Mouse (Mus musculus): ENCODE measurements around the gene Dtd1. TPM values are rescaled to one million over a fixed set of nuclear protein-coding genes. Genes with fewer than 3 reads are reported as not detected.

The Dtd1 gene
- polyA plus RNA-seq, 1 experiment from 2014 or later = 31.6 TPM

DNA sequence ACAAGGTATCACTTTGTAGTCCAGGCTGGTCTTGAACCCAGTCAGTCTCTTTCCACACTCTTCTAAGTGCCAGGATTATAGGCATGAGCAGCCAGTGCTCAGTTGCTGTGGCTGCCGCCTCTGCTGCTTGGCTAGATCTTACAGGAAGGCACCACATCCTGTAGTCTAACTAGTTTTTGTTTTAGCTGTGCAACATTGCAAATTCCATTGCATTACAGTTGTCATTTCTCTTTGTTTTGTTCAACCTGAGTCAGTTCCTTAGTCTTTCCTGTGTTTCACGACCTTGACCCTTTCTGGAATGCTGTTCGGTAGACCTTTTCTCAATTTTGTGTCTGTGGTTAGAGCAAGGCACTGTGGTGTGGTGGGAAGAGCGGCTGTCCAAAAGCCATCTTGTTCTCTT lies 37.5 kb downstream of the Dtd1 start:
- no peak for ATAC-seq (replicated peaks; ENCODE audit: extremely low read depth, insufficient read depth, low FRiP score)
- H3K4me2 ChIP-seq (ENCODE audit: low read depth, low read length) = no peak overlapping the region
- H3K36me3 ChIP-seq (ENCODE audit: control insufficient read depth, insufficient read depth) = peaks cover 3% of the 10 kb centered on the region; the same call in 1 of the 2 replicates
- no peak overlapping the region for H3K27ac ChIP-seq (ENCODE audit: low read length)
- no peak overlapping the region for H3K9ac ChIP-seq (ENCODE audit: low read length)
- WGBS = 66% methylated on average over 4 of the region's 4 CpGs
- H3K27me3 ChIP-seq (ENCODE audit: control insufficient read depth, insufficient read depth, low read length) = no peaks in the 10 kb centered on the region
- H3K4me1 ChIP-seq (ENCODE audit: control insufficient read depth, insufficient read depth, low read length) = no peaks in the 10 kb centered on the region
- H3K4me3 ChIP-seq (ENCODE audit: low read length) = no peak overlapping the region
- H3K9me3 ChIP-seq (replicated peaks; ENCODE audit: control insufficient read depth, low read length) = 0 out of 2 replicates have a peak, but pooled peaks cover 5% of the 10 kb centered on the region

DNA sequence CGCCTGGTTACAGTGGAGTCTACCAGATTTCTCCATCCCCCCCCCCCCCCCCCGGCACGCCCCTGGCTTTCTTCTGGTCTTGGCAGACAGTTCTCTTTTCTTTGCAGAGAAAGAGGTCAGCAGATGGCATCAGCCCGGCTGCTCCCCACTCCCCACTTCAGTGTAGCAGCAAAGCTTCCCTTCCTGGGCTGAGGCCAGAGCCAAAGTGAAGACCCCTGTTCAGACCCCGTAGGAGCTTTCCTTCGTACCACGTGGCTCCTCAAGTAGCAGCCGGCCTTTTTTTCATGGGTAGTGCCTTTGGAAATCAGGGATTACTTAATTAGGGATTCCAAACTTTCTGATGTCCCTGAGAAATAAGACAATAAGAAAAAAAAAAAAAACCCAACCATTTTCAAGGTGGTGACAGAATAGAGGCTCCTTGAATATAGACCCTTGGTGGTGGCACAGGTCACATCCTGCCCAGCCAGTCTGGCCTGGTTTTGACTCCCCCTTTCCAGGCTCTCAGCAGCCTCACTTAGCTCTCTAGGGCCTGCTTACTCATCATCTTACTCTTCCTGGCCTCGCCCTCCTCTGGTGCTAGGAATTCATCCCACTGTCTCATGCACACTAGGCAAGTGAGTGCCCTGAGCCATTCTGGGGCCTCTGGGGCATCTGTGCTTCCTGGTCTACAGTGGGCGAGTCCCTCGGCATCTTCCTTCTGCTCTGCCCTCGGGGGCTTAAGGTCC lies 38.1 kb downstream of the Dtd1 start:
- H3K4me3 ChIP-seq (ENCODE audit: low read length) = no peak overlapping the region
- no peaks in the 10 kb centered on the region for H3K9me3 ChIP-seq (replicated peaks; ENCODE audit: control insufficient read depth, low read length)
- no peak overlapping the region for H3K9ac ChIP-seq (ENCODE audit: low read length)
- no peaks in the 10 kb centered on the region for H3K36me3 ChIP-seq (ENCODE audit: control insufficient read depth, insufficient read depth)
- no peak overlapping the region for H3K4me2 ChIP-seq (ENCODE audit: low read depth, low read length)
- no peak for ATAC-seq (replicated peaks; ENCODE audit: extremely low read depth, insufficient read depth, low FRiP score)
- H3K27me3 ChIP-seq (ENCODE audit: control insufficient read depth, insufficient read depth, low read length) = no peaks in the 10 kb centered on the region
- no peaks in the 10 kb centered on the region for H3K4me1 ChIP-seq (ENCODE audit: control insufficient read depth, insufficient read depth, low read length)
- 77% methylated on average over 10 of the region's 12 CpGs for WGBS
- H3K27ac ChIP-seq (ENCODE audit: low read length) = no peak overlapping the region

DNA sequence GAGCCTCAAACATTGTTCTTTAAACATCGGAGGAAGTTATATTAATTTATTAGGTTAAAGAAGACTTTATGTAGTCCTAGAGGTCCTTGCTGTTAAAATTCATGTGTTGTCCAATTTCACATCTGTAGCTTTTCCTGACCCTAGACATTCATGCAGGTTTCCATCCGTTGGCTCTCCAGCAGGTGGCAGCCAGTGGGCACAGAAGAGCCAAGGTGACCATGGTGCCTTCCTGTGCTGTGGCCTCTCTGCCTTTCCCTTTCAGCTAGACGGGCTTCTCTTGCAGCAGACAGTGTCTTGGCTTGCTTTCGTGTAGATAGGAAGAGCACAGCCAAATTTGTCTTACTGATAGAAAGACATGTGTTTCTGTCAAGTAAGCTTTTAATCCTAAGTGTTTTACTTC lies 39.0 kb downstream of the Dtd1 start:
- ATAC-seq (replicated peaks; ENCODE audit: extremely low read depth, insufficient read depth, low FRiP score) = no peak

DNA sequence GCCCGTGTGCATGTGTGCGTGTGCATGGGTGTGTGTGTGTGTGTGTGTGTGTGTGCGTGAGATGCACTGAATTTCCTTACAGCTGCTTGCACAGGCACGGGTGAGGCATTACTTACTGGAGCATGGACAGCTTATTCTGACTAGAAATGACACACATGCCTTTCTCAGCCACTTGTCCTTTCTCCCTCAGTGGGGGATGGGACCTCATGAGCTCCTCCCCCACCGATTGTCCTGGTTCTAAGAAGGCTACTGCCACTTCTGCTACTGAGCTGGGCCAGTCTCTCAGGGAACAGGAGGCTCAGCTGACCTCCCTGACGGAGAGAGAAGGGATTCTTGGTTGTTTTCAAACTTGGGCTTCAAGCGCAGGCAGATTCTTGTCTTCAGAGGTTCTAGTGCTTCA lies 40.4 kb downstream of the Dtd1 start:
- Histone ChIP-seq H3K9me3 (replicated peaks; ENCODE audit: control insufficient read depth, low read length) (no peaks in the 10 kb centered on the region), H3K36me3 (ENCODE audit: control insufficient read depth, insufficient read depth) (no peaks in the 10 kb centered on the region), H3K4me3 (ENCODE audit: low read length) (no peak overlapping the region), H3K27ac (ENCODE audit: low read length) (no peak overlapping the region), H3K27me3 (ENCODE audit: control insufficient read depth, insufficient read depth, low read length) (no peaks in the 10 kb centered on the region), H3K4me1 (ENCODE audit: control insufficient read depth, insufficient read depth, low read length) (no peaks in the 10 kb centered on the region), H3K4me2 (ENCODE audit: low read depth, low read length) (no peak overlapping the region), H3K9ac (ENCODE audit: low read length) (no peak overlapping the region)
- ATAC-seq (replicated peaks; ENCODE audit: extremely low read depth, insufficient read depth, low FRiP score) = no peak
- WGBS = 73% methylated on average over 7 of the region's 7 CpGs

More for the DNA sequence above, 39.0 kb downstream of the Dtd1 start:
- WGBS = 42% methylated on average over 4 of the region's 4 CpGs
- H3K4me2 ChIP-seq (ENCODE audit: low read depth, low read length) = no peak overlapping the region
- H3K4me1 ChIP-seq (ENCODE audit: control insufficient read depth, insufficient read depth, low read length) = no peaks in the 10 kb centered on the region
- no peak overlapping the region for H3K27ac ChIP-seq (ENCODE audit: low read length)
- H3K9me3 ChIP-seq (replicated peaks; ENCODE audit: control insufficient read depth, low read length) = no peaks in the 10 kb centered on the region
- no peak overlapping the region for H3K4me3 ChIP-seq (ENCODE audit: low read length)
- no peaks in the 10 kb centered on the region for H3K36me3 ChIP-seq (ENCODE audit: control insufficient read depth, insufficient read depth)
- H3K9ac ChIP-seq (ENCODE audit: low read length) = no peak overlapping the region
- H3K27me3 ChIP-seq (ENCODE audit: control insufficient read depth, insufficient read depth, low read length) = no peaks in the 10 kb centered on the region

DNA sequence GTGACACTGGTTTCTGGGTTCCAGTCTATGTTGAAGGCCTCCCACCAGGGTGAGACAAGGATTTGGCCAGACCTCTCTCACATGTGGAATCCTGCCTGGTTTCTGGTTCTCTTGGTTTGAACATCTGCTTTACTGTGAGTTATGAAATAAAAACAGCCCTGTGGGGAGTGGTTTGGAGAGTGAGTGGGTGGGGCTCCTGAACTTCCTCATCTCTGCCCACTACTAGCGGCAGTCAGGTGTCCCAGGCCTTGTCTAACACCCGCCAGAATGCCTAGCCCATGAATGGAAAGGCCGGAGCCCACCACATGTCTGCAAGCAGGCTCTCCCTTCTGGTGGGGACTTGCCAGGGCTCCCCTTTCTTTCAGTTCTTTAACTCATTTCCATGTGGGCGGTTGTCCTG lies 42.3 kb downstream of the Dtd1 start:
- ATAC-seq (replicated peaks; ENCODE audit: extremely low read depth, insufficient read depth, low FRiP score) = no peak
- H3K9ac ChIP-seq (ENCODE audit: low read length) = no peak overlapping the region
- H3K4me1 ChIP-seq (ENCODE audit: control insufficient read depth, insufficient read depth, low read length) = no peaks in the 10 kb centered on the region
- no peaks in the 10 kb centered on the region for H3K27me3 ChIP-seq (ENCODE audit: control insufficient read depth, insufficient read depth, low read length)
- H3K36me3 ChIP-seq (ENCODE audit: control insufficient read depth, insufficient read depth) = no peaks in the 10 kb centered on the region
- H3K9me3 ChIP-seq (replicated peaks; ENCODE audit: control insufficient read depth, low read length) = no peaks in the 10 kb centered on the region
- H3K4me2 ChIP-seq (ENCODE audit: low read depth, low read length) = no peak overlapping the region
- no peak overlapping the region for H3K4me3 ChIP-seq (ENCODE audit: low read length)
- WGBS = 85% methylated on average over 4 of the region's 4 CpGs
- no peak overlapping the region for H3K27ac ChIP-seq (ENCODE audit: low read length)

- no peak overlapping the region for H3K9ac ChIP-seq (ENCODE audit: low read length)
- no peak for ATAC-seq (replicated peaks; ENCODE audit: extremely low read depth, insufficient read depth, low FRiP score)
- no peak overlapping the region for H3K27ac ChIP-seq (ENCODE audit: low read length)
- H3K27me3 ChIP-seq (ENCODE audit: control insufficient read depth, insufficient read depth, low read length) = no peaks in the 10 kb centered on the region
- H3K4me3 ChIP-seq (ENCODE audit: low read length) = no peak overlapping the region
- no peaks in the 10 kb centered on the region for H3K4me1 ChIP-seq (ENCODE audit: control insufficient read depth, insufficient read depth, low read length)
- H3K4me2 ChIP-seq (ENCODE audit: low read depth, low read length) = no peak overlapping the region
- WGBS = 79% methylated on average over 10 of the region's 10 CpGs
- H3K9me3 ChIP-seq (replicated peaks; ENCODE audit: control insufficient read depth, low read length) = no peaks in the 10 kb centered on the region
- H3K36me3 ChIP-seq (ENCODE audit: control insufficient read depth, insufficient read depth) = no peaks in the 10 kb centered on the region
Observed at GRCm38 (mm10) chr2:144646360-144646759, 46.7 kb downstream of the Dtd1 start.

DNA sequence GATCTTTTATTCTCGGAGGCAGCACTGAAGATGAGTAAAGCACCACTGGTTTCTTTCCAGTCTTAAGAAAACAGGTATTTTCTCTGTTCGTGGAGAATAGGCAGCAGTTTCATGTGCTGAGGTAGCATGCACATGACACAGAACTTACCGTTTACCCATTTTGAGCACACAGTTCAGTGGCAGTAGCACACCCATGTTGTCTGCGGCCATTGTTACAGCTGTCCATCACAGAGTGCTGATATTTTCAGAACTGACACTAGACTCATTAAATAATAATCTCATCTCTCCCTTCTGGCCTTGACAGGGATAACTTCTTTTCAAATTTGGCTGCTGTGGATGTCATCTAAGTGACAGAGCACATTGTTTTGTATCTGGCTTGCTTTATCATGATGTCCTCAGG lies 47.5 kb downstream of the Dtd1 start:
- no peak for ATAC-seq (replicated peaks; ENCODE audit: extremely low read depth, insufficient read depth, low FRiP score)
- 85% methylated on average over 4 of the region's 4 CpGs for WGBS
- no peak overlapping the region for H3K9ac ChIP-seq (ENCODE audit: low read length)

DNA sequence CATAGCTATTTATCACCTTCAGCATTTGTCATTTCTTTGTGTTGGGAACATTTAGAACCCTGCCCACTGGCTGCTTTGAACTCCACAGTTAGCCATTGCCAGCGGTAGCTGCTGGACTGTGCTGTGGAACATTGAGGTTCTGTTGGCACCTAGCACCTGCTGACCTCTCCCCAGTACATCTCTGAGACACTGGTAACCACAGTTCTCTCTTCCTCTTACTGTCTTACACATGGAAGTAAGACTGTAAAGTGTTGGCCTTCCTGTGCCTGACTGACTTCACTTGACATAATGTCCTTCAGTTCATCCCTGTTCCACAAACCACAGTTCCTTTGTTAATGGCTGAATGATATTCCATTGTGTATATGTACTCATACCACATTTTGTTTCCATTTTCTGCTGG lies 50.3 kb downstream of the Dtd1 start:
- Histone ChIP-seq H3K9me3 (replicated peaks; ENCODE audit: control insufficient read depth, low read length) (no peaks in the 10 kb centered on the region), H3K9ac (ENCODE audit: low read length) (no peak overlapping the region), H3K4me1 (ENCODE audit: control insufficient read depth, insufficient read depth, low read length) (no peaks in the 10 kb centered on the region), H3K4me2 (ENCODE audit: low read depth, low read length) (no peak overlapping the region), H3K36me3 (ENCODE audit: control insufficient read depth, insufficient read depth) (no peaks in the 10 kb centered on the region), H3K27ac (ENCODE audit: low read length) (no peak overlapping the region), H3K27me3 (ENCODE audit: control insufficient read depth, insufficient read depth, low read length) (no peaks in the 10 kb centered on the region), H3K4me3 (ENCODE audit: low read length) (no peak overlapping the region)
- WGBS = 97% methylated on average over 1 of the region's 1 CpGs
- ATAC-seq (replicated peaks; ENCODE audit: extremely low read depth, insufficient read depth, low FRiP score) = no peak

More for the DNA sequence above, 47.5 kb downstream of the Dtd1 start:
- Histone ChIP-seq H3K27ac (ENCODE audit: low read length) (no peak overlapping the region), H3K4me3 (ENCODE audit: low read length) (no peak overlapping the region), H3K9me3 (replicated peaks; ENCODE audit: control insufficient read depth, low read length) (no peaks in the 10 kb centered on the region), H3K4me2 (ENCODE audit: low read depth, low read length) (no peak overlapping the region), H3K27me3 (ENCODE audit: control insufficient read depth, insufficient read depth, low read length) (no peaks in the 10 kb centered on the region), H3K4me1 (ENCODE audit: control insufficient read depth, insufficient read depth, low read length) (no peaks in the 10 kb centered on the region), H3K36me3 (ENCODE audit: control insufficient read depth, insufficient read depth) (no peaks in the 10 kb centered on the region)

DNA sequence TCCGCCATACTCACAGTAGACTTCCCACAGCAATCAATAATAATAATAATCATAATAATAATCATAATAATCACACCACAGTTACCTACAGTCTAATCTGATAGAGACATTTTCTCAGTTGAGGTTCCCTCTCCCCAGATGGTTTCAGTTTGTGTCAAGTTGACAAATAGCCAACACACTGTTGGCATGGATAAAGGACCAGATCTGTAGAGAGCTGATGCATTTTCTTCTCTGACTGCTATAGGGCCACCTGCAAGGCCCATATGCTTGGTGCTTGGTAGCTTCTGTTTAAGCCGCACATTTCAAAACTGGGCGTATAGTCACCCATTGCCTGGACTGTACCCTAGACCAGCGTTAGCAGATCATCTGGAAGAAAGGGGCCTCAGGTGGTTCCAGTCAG lies 53.1 kb downstream of the Dtd1 start:
- Histone ChIP-seq H3K4me2 (ENCODE audit: low read depth, low read length) (no peak overlapping the region), H3K36me3 (ENCODE audit: control insufficient read depth, insufficient read depth) (no peaks in the 10 kb centered on the region), H3K27ac (ENCODE audit: low read length) (no peak overlapping the region), H3K4me3 (ENCODE audit: low read length) (no peak overlapping the region), H3K4me1 (ENCODE audit: control insufficient read depth, insufficient read depth, low read length) (no peaks in the 10 kb centered on the region), H3K9me3 (replicated peaks; ENCODE audit: control insufficient read depth, low read length) (no peaks in the 10 kb centered on the region), H3K27me3 (ENCODE audit: control insufficient read depth, insufficient read depth, low read length) (no peaks in the 10 kb centered on the region), H3K9ac (ENCODE audit: low read length) (no peak overlapping the region)
- WGBS = 95% methylated on average over 4 of the region's 4 CpGs
- ATAC-seq (replicated peaks; ENCODE audit: extremely low read depth, insufficient read depth, low FRiP score) = no peak
